Mouse (Mus musculus) C2C12 (cell line): ENCODE measurements around the gene Gnpat. TPM values are rescaled to one million over a fixed set of nuclear protein-coding genes. Genes with fewer than 3 reads are reported as not detected.

ENCODE experiments used
- H3K27me3 ChIP-seq: one replicate; pipeline ENCODE4 v1.6.1; 2011; ENCODE audit not compliant: control insufficient read depth, insufficient read depth, insufficient read length
- H3K36me3 ChIP-seq: one replicate; pipeline ENCODE4 v1.6.1; 2011; ENCODE audit not compliant: control insufficient read depth, insufficient read depth
- H3K4me3 ChIP-seq: one replicate; pipeline ENCODE4 v1.5.1; 2011; ENCODE audit warnings: mild to moderate bottlenecking, control low read depth; ENCODE audit not compliant: poor library complexity, insufficient read depth, severe bottlenecking
- H3K79me2 ChIP-seq: one replicate; pipeline ENCODE4 v1.6.1; 2011; ENCODE audit not compliant: control insufficient read depth, insufficient read depth
- H3K79me3 ChIP-seq: one replicate; pipeline ENCODE4 v1.6.1; 2011; ENCODE audit warnings: low read depth, control low read depth
- H3ac ChIP-seq: one replicate; pipeline ENCODE3; 2011; ENCODE audit warnings: low read depth; ENCODE audit not compliant: control insufficient read depth, insufficient read length
- CEBPB ChIP-seq: IDR thresholded peaks from one replicate; pipeline ENCODE4 v1.6.1; 2011; ENCODE audit warnings: low read depth, mild to moderate bottlenecking, control low read depth, moderate library complexity
- CTCF ChIP-seq: IDR thresholded peaks from one replicate; pipeline ENCODE4 v1.5.1; 2011; ENCODE audit not compliant: control insufficient read depth, insufficient read depth, insufficient read length
- FOSL1 ChIP-seq: IDR thresholded peaks from one replicate; pipeline ENCODE4 v1.8.0; 2011; ENCODE audit warnings: mild to moderate bottlenecking, low read length; ENCODE audit not compliant: poor library complexity, insufficient read depth, severe bottlenecking
- MAX ChIP-seq: IDR thresholded peaks from one replicate; pipeline ENCODE4 v1.6.1; 2011; ENCODE audit warnings: mild to moderate bottlenecking, control low read depth
- MYOD1 ChIP-seq: IDR thresholded peaks from one replicate; pipeline ENCODE4 v1.6.1; 2011; ENCODE audit warnings: low read depth; ENCODE audit not compliant: control insufficient read depth, insufficient read length
- MYOG ChIP-seq: IDR thresholded peaks from one replicate; pipeline ENCODE4 v1.6.1; 2011; ENCODE audit not compliant: control insufficient read depth, insufficient read length; ENCODE audit errors: extremely low read depth
- USF1 ChIP-seq: IDR thresholded peaks from one replicate; pipeline ENCODE4 v1.6.1; 2011; ENCODE audit warnings: low read depth, mild to moderate bottlenecking, control low read depth, moderate library complexity
- polyA plus RNA-seq: library from polyadenylated mRNA; unstranded; fragments of >200 nt; fragmentation: generic; extraction: Trizol; gene quantifications from one replicate; pipeline ENCODE4 v1.2.1, GENCODE M21; 2012; ENCODE audit warnings: missing spikeins

Gene Gnpat
- polyA plus RNA-seq, 1 experiment = 59.9 TPM

DNA sequence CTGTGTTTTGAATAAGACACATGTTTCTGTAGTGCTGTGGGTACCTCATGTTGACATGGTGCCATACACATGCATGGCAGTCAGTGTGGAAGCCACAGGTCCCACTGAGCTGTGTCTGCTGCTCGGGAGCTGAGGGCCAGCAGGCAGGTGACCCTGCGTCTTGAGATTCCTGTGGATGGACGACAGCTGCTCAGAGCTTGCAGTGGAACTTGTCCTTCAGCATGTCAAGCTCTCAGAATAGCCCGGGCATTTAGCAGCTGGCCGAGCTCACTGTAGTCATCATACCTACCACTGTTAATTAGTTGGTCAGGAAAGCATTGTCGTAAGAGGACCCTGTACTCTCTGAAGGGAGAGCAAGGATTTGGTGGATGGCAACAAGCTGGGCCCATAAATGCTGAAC lies 6.9 kb downstream of the Gnpat start:
- H3K36me3 ChIP-seq = peaks cover 27% of the 10 kb centered on the region
- TF ChIP-seq MAX (no peak), FOSL1 (no peak), CEBPB (no peak), CTCF (no peak), MYOD1 (no peak), USF1 (no peak), MYOG (no peak)
- H3K79me2 ChIP-seq = peaks cover 71% of the 10 kb centered on the region
- H3K4me3 ChIP-seq = no peak overlapping the region
- no peak overlapping the region for H3ac ChIP-seq
- peaks cover 18% of the 10 kb centered on the region for H3K79me3 ChIP-seq
- H3K27me3 ChIP-seq = no peaks in the 10 kb centered on the region

DNA sequence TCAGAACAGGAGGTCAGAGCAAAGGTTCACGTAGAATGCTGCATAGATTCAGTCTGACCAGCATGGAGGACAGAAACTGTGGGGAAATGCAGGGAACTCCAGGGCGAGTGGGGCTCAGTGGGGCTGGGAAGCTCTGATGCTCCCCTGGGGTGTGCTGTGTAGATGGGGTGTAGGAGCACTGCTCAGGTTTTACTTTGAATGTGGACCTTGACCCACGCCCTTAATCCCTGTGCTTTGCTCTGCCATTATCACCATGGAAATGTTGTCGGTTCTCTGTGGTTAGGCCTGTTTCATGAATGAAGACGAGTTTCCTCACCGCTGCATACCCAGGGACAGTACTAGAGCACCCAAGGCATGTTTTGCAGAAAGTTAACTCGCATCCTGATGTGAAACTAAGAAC lies 8.6 kb downstream of the Gnpat start:
- Histone ChIP-seq H3ac (no peak overlapping the region), H3K79me3 (peaks cover 12% of the 10 kb centered on the region), H3K4me3 (no peak overlapping the region), H3K36me3 (peaks cover 36% of the 10 kb centered on the region), H3K27me3 (no peaks in the 10 kb centered on the region), H3K79me2 (peaks cover 53% of the 10 kb centered on the region)
- TF ChIP-seq MAX = no peak
- no peak for TF ChIP-seq USF1
- no peak for TF ChIP-seq CTCF
- no peak for TF ChIP-seq MYOG
- no peak for TF ChIP-seq MYOD1
- no peak for TF ChIP-seq FOSL1
- no peak for TF ChIP-seq CEBPB

DNA sequence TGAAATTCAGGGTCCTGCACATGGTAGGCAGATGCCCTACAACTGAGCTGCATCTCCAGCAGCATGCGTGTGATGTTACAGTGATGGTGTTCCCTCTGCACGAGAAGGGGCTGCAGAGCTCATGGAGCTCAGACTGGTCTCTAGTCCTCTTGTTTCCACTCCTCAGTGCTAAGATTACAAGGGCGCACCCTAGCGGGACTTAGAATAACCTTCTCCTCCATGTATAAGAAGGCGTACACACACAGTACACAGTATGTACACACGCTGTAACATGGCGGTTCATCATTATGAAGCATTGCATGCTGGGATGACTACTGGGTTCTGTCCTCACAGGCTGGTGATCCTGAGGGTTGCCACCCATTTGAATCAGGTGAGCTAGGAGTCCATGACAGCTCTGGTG lies 9.2 kb downstream of the Gnpat start:
- peaks cover 47% of the 10 kb centered on the region for H3K79me2 ChIP-seq
- H3K4me3 ChIP-seq = no peak overlapping the region
- H3K36me3 ChIP-seq = peaks cover 36% of the 10 kb centered on the region
- H3K79me3 ChIP-seq = peaks cover 11% of the 10 kb centered on the region
- no peak for TF ChIP-seq MYOG
- TF ChIP-seq MAX = no peak
- no peak for TF ChIP-seq FOSL1
- no peak for TF ChIP-seq USF1
- no peak for TF ChIP-seq CTCF
- TF ChIP-seq MYOD1 = no peak
- no peak for TF ChIP-seq CEBPB
- no peaks in the 10 kb centered on the region for H3K27me3 ChIP-seq
- no peak overlapping the region for H3ac ChIP-seq

DNA sequence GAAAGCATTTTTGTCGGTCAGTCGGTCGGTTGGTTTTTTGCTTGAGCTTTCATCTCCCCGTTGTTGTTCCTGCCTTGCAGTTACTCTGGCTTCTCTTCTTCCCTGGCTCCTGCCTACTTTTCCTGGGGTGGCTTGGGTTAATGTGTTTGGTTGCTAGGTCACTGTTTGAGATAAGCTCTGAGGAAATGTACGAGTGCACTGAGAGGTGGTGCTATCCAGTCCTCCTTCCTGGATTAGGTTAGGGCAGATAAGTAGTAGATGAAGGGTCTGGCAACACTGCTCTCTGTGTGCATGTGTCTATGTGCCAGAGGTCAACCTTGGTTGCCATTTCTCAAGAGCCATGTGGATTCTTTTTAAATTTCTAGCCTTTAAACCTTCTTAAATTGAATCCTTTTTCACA lies 9.9 kb downstream of the Gnpat start:
- TF ChIP-seq MAX = no peak
- no peak for TF ChIP-seq MYOD1
- TF ChIP-seq CEBPB = no peak
- no peak for TF ChIP-seq MYOG
- Histone ChIP-seq H3K36me3 (peaks cover 42% of the 10 kb centered on the region), H3K79me3 (peaks cover 8% of the 10 kb centered on the region), H3ac (no peak overlapping the region), H3K79me2 (peaks cover 41% of the 10 kb centered on the region), H3K4me3 (no peak overlapping the region), H3K27me3 (no peaks in the 10 kb centered on the region)

DNA sequence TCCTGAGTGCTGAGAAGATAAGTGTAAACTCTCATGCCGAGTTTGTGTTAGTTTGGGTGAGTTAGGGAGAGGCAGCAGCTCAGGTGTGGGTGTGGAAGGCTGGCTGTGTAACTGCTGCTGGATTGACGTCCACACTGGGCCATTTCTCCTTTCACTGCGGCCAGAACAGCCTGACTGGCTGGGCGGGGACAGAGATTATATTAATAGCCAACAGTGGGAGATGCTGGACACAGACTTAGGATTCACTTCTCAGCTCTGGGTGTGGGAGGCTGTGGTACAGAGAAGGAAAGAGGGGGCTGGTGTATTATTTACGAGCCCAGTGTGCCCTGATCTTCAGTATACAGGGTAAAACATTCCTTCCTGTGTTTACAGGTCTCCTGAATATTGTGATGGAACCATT lies 15.3 kb downstream of the Gnpat start:
- no peaks in the 10 kb centered on the region for H3K79me2 ChIP-seq
- no peak overlapping the region for H3K4me3 ChIP-seq
- no peaks in the 10 kb centered on the region for H3K27me3 ChIP-seq
- no peak overlapping the region for H3ac ChIP-seq
- H3K36me3 ChIP-seq = peaks cover 63% of the 10 kb centered on the region
- H3K79me3 ChIP-seq = no peaks in the 10 kb centered on the region
- TF ChIP-seq FOSL1 (no peak), USF1 (no peak), MAX (no peak), CEBPB (no peak), CTCF (no peak), MYOD1 (no peak), MYOG (no peak)

DNA sequence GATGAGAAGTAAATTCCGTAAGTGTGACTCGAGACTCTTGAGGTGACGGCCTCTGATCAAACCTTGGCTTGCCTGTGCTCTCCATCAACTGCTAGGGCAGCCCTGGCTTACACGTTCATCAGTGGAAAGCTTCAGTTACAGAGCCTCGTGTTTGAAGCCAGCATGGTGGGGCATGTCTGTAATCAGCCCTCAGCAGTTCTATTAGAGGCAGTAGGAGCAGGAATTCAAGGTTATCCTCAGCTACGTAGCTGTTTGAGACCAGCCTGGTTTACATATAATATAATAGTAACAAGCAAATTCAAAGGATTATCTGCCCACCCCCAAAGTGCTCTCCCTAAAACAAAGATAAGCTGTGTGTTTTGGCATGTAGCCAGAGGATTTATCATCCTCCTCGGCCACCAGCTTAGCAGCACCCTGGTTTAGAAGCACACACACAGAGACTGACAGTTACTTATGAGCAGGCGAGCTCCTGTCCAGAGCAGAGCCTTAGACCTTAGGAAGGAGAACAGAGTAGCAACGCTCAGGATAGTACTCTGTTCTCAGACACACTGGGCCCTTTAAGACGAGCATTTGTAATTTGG lies 16.2 kb downstream of the Gnpat start:
- peaks cover 64% of the 10 kb centered on the region for H3K36me3 ChIP-seq
- TF ChIP-seq USF1 = no peak
- TF ChIP-seq MYOD1 = no peak
- TF ChIP-seq FOSL1 = no peak
- TF ChIP-seq CEBPB = no peak
- TF ChIP-seq CTCF = no peak
- no peak for TF ChIP-seq MAX
- no peak for TF ChIP-seq MYOG
- H3K27me3 ChIP-seq = no peaks in the 10 kb centered on the region
- no peak overlapping the region for H3ac ChIP-seq
- H3K4me3 ChIP-seq = no peak overlapping the region
- no peaks in the 10 kb centered on the region for H3K79me2 ChIP-seq
- no peaks in the 10 kb centered on the region for H3K79me3 ChIP-seq
